Mouse (Mus musculus) stomach, postnatal 0 days (tissue): ENCODE measurements around the gene Tnfrsf9. TPM values are rescaled to one million over a fixed set of nuclear protein-coding genes. Genes with fewer than 3 reads are reported as not detected.

Source experiments
- ATAC-seq: fragments of 200-750 bp; cut with Nextera tagmentation; 2 replicates; pipeline ENCODE4 v1.8.0; 2017; ENCODE audit not compliant: low FRiP score, low TSS enrichment
- DNase-seq: peaks from one replicate; pipeline ENCODE4 v3.0.0-alpha.2; 2016; ENCODE audit warnings: low spot score
- H3K27ac ChIP-seq: fragments of 300-500 bp; sonication (generic); replicated peaks from 2 replicates; pipeline ENCODE4 v1.5.1; 2014; ENCODE audit warnings: mild to moderate bottlenecking, control low read depth
- H3K27me3 ChIP-seq: fragments of 300-500 bp; sonication (generic); 2 replicates; pipeline ENCODE4 v1.6.1; 2014; ENCODE audit warnings: low read length; ENCODE audit not compliant: control insufficient read depth, insufficient read depth
- H3K36me3 ChIP-seq: fragments of 300-500 bp; sonication (generic); 2 replicates; pipeline ENCODE4 v1.6.1; 2014; ENCODE audit warnings: low read length, mixed read lengths; ENCODE audit not compliant: control insufficient read depth, insufficient read depth
- H3K4me1 ChIP-seq: fragments of 300-500 bp; sonication (generic); replicated peaks from 2 replicates; pipeline ENCODE4 v1.6.1; 2014; ENCODE audit warnings: antibody characterized with exemption; ENCODE audit not compliant: control insufficient read depth, insufficient read depth
- H3K4me2 ChIP-seq: fragments of 300-500 bp; sonication (generic); replicated peaks from 2 replicates; pipeline ENCODE4 v1.6.1; 2014; ENCODE audit warnings: low read depth, mild to moderate bottlenecking, control low read depth, moderate library complexity
- H3K4me3 ChIP-seq: fragments of 300-500 bp; sonication (generic); 2 replicates; pipeline ENCODE4 v1.5.1; 2014; ENCODE audit warnings: low read depth, low read length, control low read depth
- H3K9ac ChIP-seq: fragments of 300-500 bp; sonication (generic); 2 replicates; pipeline ENCODE4 v1.6.1; 2014; ENCODE audit warnings: mild to moderate bottlenecking, low read length, control low read depth, mixed read lengths
- H3K9me3 ChIP-seq: fragments of 300-500 bp; sonication (generic); 2 replicates; pipeline ENCODE4 v1.6.1; 2016; ENCODE audit warnings: low read length; ENCODE audit not compliant: control insufficient read depth
- CTCF ChIP-seq: IDR thresholded peaks from 2 replicates; pipeline ENCODE4 v1.5.1; 2016; ENCODE audit warnings: antibody characterized with exemption, low read depth, mild to moderate bottlenecking, moderate library complexity
- EP300 ChIP-seq: optimal IDR thresholded peaks from 2 replicates; pipeline ENCODE3; 2016; ENCODE audit warnings: antibody characterized with exemption
- WGBS: fragments of 180-500 bp; shearing (Covaris S2); extraction: QIAGEN DNeasy Blood & Tissue Kit; methylation state at CpG from one replicate; pipeline ENCODE4 v1.1.7; 2014; 5-methylcytosine and 5-hydroxymethylcytosine counted together
- polyA plus RNA-seq: library from polyadenylated mRNA; unstranded; fragments of >200 nt; fragmentation: Nextera tagmentation; extraction: Ambion mirVana; gene quantifications from 2 replicates; pipeline ENCODE4 v1.2.1, GENCODE M21; 2015

Gene Tnfrsf9
- polyA plus RNA-seq, 1 experiment from 2014 or later = 0.22 TPM

- 45% methylated on average over 10 of the region's 10 CpGs for WGBS
- Histone ChIP-seq H3K9me3 (no peaks in the 10 kb centered on the region), H3K9ac (no peak overlapping the region), H3K27me3 (no peaks in the 10 kb centered on the region), H3K4me3 (no peak overlapping the region), H3K36me3 (no peaks in the 10 kb centered on the region), H3K4me1 (no peaks in the 10 kb centered on the region), H3K27ac (no peak overlapping the region), H3K4me2 (no peak overlapping the region)
- TF ChIP-seq CTCF (no peak), EP300 (no peak)
- DNase-seq (no peak), ATAC-seq (no peak)
Measured at GRCm38 (mm10) chr4:150927789-150928188, 13.4 kb downstream of the Tnfrsf9 start.

GRCm38 (mm10) chr4:150933503-150933902 lies 19.1 kb downstream of the Tnfrsf9 start:
- ATAC-seq (no peak), DNase-seq (no peak)
- H3K9ac ChIP-seq = no peak overlapping the region
- H3K27me3 ChIP-seq = no peaks in the 10 kb centered on the region
- H3K36me3 ChIP-seq = no peaks in the 10 kb centered on the region
- TF ChIP-seq EP300 = no peak
- TF ChIP-seq CTCF = no peak
- H3K9me3 ChIP-seq = no peaks in the 10 kb centered on the region
- no peak overlapping the region for H3K4me3 ChIP-seq
- 63% methylated on average over 1 of the region's 1 CpGs for WGBS
- H3K4me1 ChIP-seq = no peaks in the 10 kb centered on the region
- H3K4me2 ChIP-seq = no peak overlapping the region
- no peak overlapping the region for H3K27ac ChIP-seq

- Histone ChIP-seq H3K4me2 (peak overlapping the region; percentile 25; the same call in 1 of the 2 replicates), H3K9me3 (no peaks in the 10 kb centered on the region)
- ATAC-seq = no peak
Measured at GRCm38 (mm10) chr4:150937293-150938062, 23.1 kb downstream of the Tnfrsf9 start.

GRCm38 (mm10) chr4:150938063-150938452 lies 23.7 kb downstream of the Tnfrsf9 start:
- H3K27me3 ChIP-seq = no peaks in the 10 kb centered on the region
- DNase-seq = no peak
- no peak for ATAC-seq
- no peak overlapping the region for H3K9ac ChIP-seq
- no peaks in the 10 kb centered on the region for H3K36me3 ChIP-seq
- no peaks in the 10 kb centered on the region for H3K9me3 ChIP-seq
- H3K27ac ChIP-seq = no peak overlapping the region
- H3K4me3 ChIP-seq = no peak overlapping the region
- H3K4me2 ChIP-seq = peak overlapping the region; percentile 25; the same call in 1 of the 2 replicates
- TF ChIP-seq EP300 = no peak
- TF ChIP-seq CTCF = no peak
- no peaks in the 10 kb centered on the region for H3K4me1 ChIP-seq
- 44% methylated on average over 14 of the region's 14 CpGs for WGBS

More at GRCm38 (mm10) chr4:150937293-150938062, 23.1 kb downstream of the Tnfrsf9 start:
- no peaks in the 10 kb centered on the region for H3K27me3 ChIP-seq
- no peak overlapping the region for H3K9ac ChIP-seq
- H3K4me3 ChIP-seq = no peak overlapping the region
- H3K36me3 ChIP-seq = no peaks in the 10 kb centered on the region
- TF ChIP-seq EP300 = no peak
- TF ChIP-seq CTCF = no peak
- WGBS = 75% methylated on average over 16 of the region's 16 CpGs
- H3K4me1 ChIP-seq = no peaks in the 10 kb centered on the region
- no peak for DNase-seq
- no peak overlapping the region for H3K27ac ChIP-seq

GRCm38 (mm10) chr4:150939991-150940651 lies 25.8 kb downstream of the Tnfrsf9 start:
- TF ChIP-seq CTCF (no peak), EP300 (no peak)
- H3K36me3 ChIP-seq = no peaks in the 10 kb centered on the region
- no peaks in the 10 kb centered on the region for H3K9me3 ChIP-seq
- H3K4me2 ChIP-seq = no peak overlapping the region
- no peaks in the 10 kb centered on the region for H3K4me1 ChIP-seq
- ATAC-seq = no peak
- 60% methylated on average over 13 of the region's 13 CpGs for WGBS
- no peak overlapping the region for H3K9ac ChIP-seq
- no peak overlapping the region for H3K27ac ChIP-seq
- H3K27me3 ChIP-seq = no peaks in the 10 kb centered on the region
- DNase-seq = no peak
- H3K4me3 ChIP-seq = no peak overlapping the region

GRCm38 (mm10) chr4:150944707-150945106 lies 30.3 kb downstream of the Tnfrsf9 start:
- Histone ChIP-seq H3K9ac (no peak overlapping the region), H3K27ac (no peak overlapping the region), H3K4me2 (no peak overlapping the region), H3K4me1 (no peaks in the 10 kb centered on the region), H3K9me3 (no peaks in the 10 kb centered on the region), H3K4me3 (no peak overlapping the region), H3K36me3 (no peaks in the 10 kb centered on the region), H3K27me3 (no peaks in the 10 kb centered on the region)
- ATAC-seq (no peak), DNase-seq (no peak)
- TF ChIP-seq CTCF = no peak
- no peak for TF ChIP-seq EP300
- WGBS = 86% methylated on average over 7 of the region's 7 CpGs
